Mouse (Mus musculus): Measurements from ENCODE around the gene Trip10. TPM values are rescaled to one million over a fixed set of nuclear protein-coding genes. Genes with fewer than 3 reads are reported as not detected.
A peak's percentile ranks its signal among the peaks of the same experiment; 100 is the strongest.
"Not testable (repeated sequence)": the region's sequence is repeated elsewhere in the genome, so short reads cannot be mapped to it uniquely, and the experiment has no call there.

The Trip10 gene
- polyA plus RNA-seq, 1 experiment from 2014 or later: 12.4 TPM

DNA sequence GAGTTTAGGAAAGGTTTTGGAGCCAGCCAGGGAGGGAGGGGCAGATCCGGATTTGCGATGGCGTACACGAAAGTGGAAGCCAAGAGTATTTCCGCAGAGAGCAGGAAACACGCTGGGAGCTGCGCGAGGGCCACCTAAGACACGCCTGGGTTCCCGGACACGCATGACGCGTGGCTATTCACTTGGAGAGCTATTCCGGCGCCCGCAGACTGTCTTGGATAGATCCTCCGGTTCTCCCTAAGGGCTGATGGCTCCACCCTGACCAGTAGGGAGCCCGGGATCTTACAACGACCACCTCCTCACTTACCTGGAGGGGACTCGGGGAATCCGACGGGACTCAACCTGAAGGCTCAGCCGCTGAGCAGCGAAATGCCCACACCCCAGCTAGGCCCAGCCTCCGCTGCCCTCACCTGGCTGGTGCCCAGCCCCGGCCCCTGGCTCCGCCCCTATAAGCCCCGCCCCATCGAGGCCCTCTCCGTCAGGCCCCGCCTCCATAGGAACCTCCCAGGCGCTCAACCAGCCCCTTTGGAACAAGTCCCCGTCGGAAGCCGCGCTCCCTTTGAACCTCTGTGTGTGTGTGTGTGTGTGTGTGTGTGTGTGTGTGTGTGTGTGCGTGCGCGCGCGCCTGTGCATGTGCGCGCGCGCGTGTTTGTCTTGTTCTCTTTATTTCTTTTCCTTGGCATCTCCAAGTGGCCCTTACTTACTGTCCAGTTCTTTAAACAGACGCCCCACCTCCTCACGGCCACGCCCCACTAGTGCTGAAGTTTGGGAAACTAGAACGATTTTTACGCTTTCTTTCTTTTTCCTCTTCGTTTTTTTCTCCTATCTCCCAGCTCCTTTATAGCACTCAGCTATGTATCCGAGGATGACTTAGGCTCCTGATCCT is 26.1 kb downstream of the Trip10 start:
- under 1% methylated on average over 52 of the region's 53 CpGs for WGBS

GRCm38 (mm10) chr17:57275997-57276351 is 26.7 kb downstream of the Trip10 start:
- Histone ChIP-seq H3K27ac (replicated peaks) (no peak overlapping the region), H3K4me3 (peak overlapping the region; percentile 52), H3K27me3 (peaks cover 14% of the 10 kb centered on the region; the same call in 1 of the 2 replicates), H3K9ac (replicated peaks) (peak overlapping the region; percentile 45), H3K36me3 (no peaks in the 10 kb centered on the region), H3K4me2 (replicated peaks) (peak overlapping the region; percentile 69), H3K4me1 (peaks cover 17% of the 10 kb centered on the region), H3K9me3 (no peaks in the 10 kb centered on the region)
- ATAC-seq (replicated peaks): peak; percentile 24; the same call in 1 of the 2 replicates
- 3% methylated on average over 13 of the region's 13 CpGs for WGBS

More for the DNA sequence above, 26.1 kb downstream of the Trip10 start:
- ATAC-seq (replicated peaks): peak; percentile 62
- H3K4me3 ChIP-seq: peak overlapping the region; percentile 52
- no peaks in the 10 kb centered on the region for H3K36me3 ChIP-seq
- H3K27ac ChIP-seq (replicated peaks): no peak overlapping the region
- peak overlapping the region; percentile 45 for H3K9ac ChIP-seq (replicated peaks)
- H3K4me1 ChIP-seq: peaks cover 17% of the 10 kb centered on the region
- H3K4me2 ChIP-seq (replicated peaks): peak overlapping the region; percentile 69
- H3K27me3 ChIP-seq: peaks cover 15% of the 10 kb centered on the region; the same call in 1 of the 2 replicates
- no peaks in the 10 kb centered on the region for H3K9me3 ChIP-seq

- H3K4me2 ChIP-seq (replicated peaks): peak overlapping the region; percentile 69
- peak overlapping the region; percentile 45 for H3K9ac ChIP-seq (replicated peaks)
- peaks cover 17% of the 10 kb centered on the region for H3K4me1 ChIP-seq
- H3K36me3 ChIP-seq: no peaks in the 10 kb centered on the region
- H3K4me3 ChIP-seq: peak overlapping the region; percentile 52
- H3K27me3 ChIP-seq: peaks cover 12% of the 10 kb centered on the region; the same call in 1 of the 2 replicates
- H3K9me3 ChIP-seq: no peaks in the 10 kb centered on the region
- H3K27ac ChIP-seq (replicated peaks): no peak overlapping the region
- WGBS: 0% methylated on average over 20 of the region's 20 CpGs
- peak; percentile 77 for ATAC-seq (replicated peaks)
Measured at GRCm38 (mm10) chr17:57276634-57277121, 27.4 kb downstream of the Trip10 start.

DNA sequence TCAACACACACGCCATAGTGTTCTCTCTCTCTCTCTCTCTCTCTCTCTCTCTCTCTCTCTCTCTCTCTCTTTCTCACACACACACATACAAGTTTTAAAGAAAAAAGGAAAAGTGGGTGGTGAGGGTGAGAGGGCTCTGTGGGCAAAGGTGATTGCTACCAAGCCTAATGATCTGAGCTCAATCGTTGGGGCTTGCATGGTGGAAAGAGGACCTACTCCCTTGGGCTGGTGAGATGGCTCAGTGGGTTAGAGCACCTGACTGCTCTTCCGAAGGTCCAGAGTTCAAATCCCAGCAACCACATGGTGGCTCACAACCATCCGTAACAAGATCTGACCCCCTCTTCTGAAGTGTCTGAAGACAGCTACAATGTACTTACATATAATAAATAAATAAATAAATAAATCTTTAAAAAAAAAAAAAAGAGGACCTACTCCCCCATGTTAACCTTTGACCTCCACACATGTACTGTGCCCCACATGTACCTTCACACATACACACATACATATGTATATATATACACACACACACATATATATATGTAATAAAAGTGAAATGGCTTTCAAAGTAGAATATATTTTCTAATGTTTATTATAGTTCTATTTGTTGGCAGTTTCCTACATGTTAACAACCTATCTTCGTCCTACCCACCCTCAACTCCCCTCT is 28.5 kb downstream of the Trip10 start:
- not testable (repeated sequence) for H3K9ac ChIP-seq (replicated peaks); ATAC-seq (replicated peaks); H3K4me2 ChIP-seq (replicated peaks); H3K4me3 ChIP-seq; H3K9me3 ChIP-seq; H3K36me3 ChIP-seq; H3K27ac ChIP-seq (replicated peaks)
- H3K27me3 ChIP-seq: peaks cover 12% of the 10 kb centered on the region; the same call in 1 of the 2 replicates
- H3K4me1 ChIP-seq: peaks cover 17% of the 10 kb centered on the region
- 85% methylated on average over 5 of the region's 5 CpGs for WGBS

GRCm38 (mm10) chr17:57278537-57278936 is 29.3 kb downstream of the Trip10 start:
- Histone ChIP-seq H3K4me3 (no peak overlapping the region), H3K9ac (replicated peaks) (no peak overlapping the region), H3K4me1 (peaks cover 17% of the 10 kb centered on the region), H3K4me2 (replicated peaks) (no peak overlapping the region), H3K27ac (replicated peaks) (no peak overlapping the region), H3K27me3 (peaks cover 12% of the 10 kb centered on the region; the same call in 1 of the 2 replicates), H3K36me3 (no peaks in the 10 kb centered on the region), H3K9me3 (no peaks in the 10 kb centered on the region)
- ATAC-seq (replicated peaks): no peak
- 87% methylated on average over 2 of the region's 2 CpGs for WGBS

GRCm38 (mm10) chr17:57278943-57279590 is 29.8 kb downstream of the Trip10 start, which contains the start of gene Vav1:
Gene Vav1 (plus strand): TSS chr17:57279100.
- H3K4me1 ChIP-seq: peaks cover 17% of the 10 kb centered on the region
- no peak within 1 kb of the TSS for H3K4me2 ChIP-seq (replicated peaks)
- no peaks in the 10 kb centered on the region for H3K36me3 ChIP-seq
- H3K4me3 ChIP-seq: no peak within 1 kb of the TSS
- no peaks in the 10 kb centered on the region for H3K9me3 ChIP-seq
- H3K27ac ChIP-seq (replicated peaks): no peak within 1 kb of the TSS
- ATAC-seq (replicated peaks): no peak
- WGBS: 74% methylated on average over 26 of the region's 26 CpGs
- no peak within 1 kb of the TSS for H3K9ac ChIP-seq (replicated peaks)
- H3K27me3 ChIP-seq: peaks cover 9% of the 10 kb centered on the region; the same call in 1 of the 2 replicates

DNA sequence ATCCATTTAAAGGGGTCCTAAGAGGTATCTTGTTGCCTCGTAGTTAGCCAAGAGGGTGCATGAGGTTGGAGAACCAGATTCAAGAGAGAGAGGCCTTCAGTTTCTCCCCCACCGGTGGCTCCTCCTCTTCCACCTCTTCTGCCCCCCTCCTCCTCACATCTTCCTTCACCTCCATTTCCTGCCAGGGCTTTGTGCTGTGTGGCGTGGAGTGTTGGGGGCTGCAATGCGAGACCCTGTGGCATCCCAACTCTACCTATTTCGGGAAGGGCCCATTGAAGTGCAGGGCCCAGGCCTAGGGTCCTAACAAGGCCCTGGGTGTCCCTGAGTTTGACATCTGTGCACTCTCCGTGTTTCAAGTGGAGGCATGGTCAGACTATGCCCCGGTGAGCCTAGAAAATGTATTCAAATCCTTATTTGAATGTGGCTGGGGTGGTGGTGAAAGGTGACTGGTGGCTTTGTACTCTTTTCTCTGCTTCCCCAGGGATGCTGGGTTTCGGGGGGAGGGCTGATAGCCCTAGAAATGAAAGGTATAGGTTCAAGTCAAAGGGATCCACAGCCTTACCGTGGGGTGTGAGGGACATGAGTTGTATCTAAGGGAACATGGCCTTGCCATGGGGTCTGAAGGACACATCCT is 30.5 kb downstream of the Trip10 start:
- Histone ChIP-seq H3K9me3 (no peaks in the 10 kb centered on the region), H3K4me2 (replicated peaks) (no peak overlapping the region), H3K4me1 (peaks cover 17% of the 10 kb centered on the region), H3K27ac (replicated peaks) (no peak overlapping the region), H3K9ac (replicated peaks) (no peak overlapping the region), H3K36me3 (no peaks in the 10 kb centered on the region), H3K27me3 (peaks cover 6% of the 10 kb centered on the region; the same call in 1 of the 2 replicates), H3K4me3 (no peak overlapping the region)
- 62% methylated on average over 9 of the region's 9 CpGs for WGBS
- no peak for ATAC-seq (replicated peaks)

DNA sequence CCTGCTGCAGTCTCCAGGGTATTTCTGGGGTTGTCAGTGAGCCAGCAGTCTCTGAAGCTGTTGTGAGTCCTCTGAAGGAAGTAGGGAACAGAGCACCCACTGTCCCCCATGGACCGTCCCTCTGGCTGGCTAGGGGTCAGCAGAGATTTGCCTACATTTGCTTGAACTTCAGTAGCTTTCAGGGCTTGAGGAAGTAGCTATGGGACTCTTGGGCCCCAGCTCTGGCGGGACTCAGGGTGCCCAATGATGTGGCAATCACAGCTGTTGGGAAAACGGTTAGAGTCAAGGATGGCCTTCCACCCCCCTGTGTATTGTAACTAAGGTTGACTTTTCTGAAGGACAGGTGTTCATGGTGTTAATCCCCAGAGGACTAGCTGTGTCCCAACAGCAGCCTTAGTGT is 31.2 kb downstream of the Trip10 start:
- Histone ChIP-seq H3K27ac (replicated peaks) (no peak overlapping the region), H3K27me3 (no peaks in the 10 kb centered on the region; the same call in 1 of the 2 replicates), H3K36me3 (no peaks in the 10 kb centered on the region), H3K4me1 (peaks cover 12% of the 10 kb centered on the region), H3K9me3 (no peaks in the 10 kb centered on the region), H3K4me2 (replicated peaks) (no peak overlapping the region), H3K9ac (replicated peaks) (no peak overlapping the region), H3K4me3 (no peak overlapping the region)
- ATAC-seq (replicated peaks): no peak
- 79% methylated on average over 3 of the region's 3 CpGs for WGBS

DNA sequence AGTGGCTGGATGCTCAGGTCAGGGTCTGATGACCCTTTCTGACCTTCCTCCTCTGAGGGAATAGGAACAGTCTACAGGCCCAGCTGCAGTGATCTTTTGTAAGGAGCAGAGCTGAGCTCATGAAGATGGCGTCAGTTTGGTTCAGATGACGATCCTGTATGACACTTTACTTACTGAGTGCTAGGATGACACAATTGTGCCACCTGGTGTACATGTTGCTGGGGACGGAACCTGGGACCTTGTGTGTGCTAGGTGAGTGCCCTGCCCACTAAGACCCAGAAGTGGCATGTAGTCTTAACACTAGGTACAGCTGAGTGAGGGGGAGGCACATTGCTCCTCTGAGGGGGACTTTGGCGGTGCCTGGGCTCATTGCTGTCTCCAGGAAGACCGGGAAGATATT is 34.7 kb downstream of the Trip10 start:
- no peak overlapping the region for H3K27ac ChIP-seq (replicated peaks)
- H3K27me3 ChIP-seq: no peaks in the 10 kb centered on the region
- H3K9me3 ChIP-seq: no peaks in the 10 kb centered on the region
- H3K4me3 ChIP-seq: no peak overlapping the region
- 83% methylated on average over 5 of the region's 5 CpGs for WGBS
- H3K4me1 ChIP-seq: no peaks in the 10 kb centered on the region
- H3K36me3 ChIP-seq: no peaks in the 10 kb centered on the region
- no peak overlapping the region for H3K4me2 ChIP-seq (replicated peaks)
- no peak overlapping the region for H3K9ac ChIP-seq (replicated peaks)
- no peak for ATAC-seq (replicated peaks)

GRCm38 (mm10) chr17:57285077-57285476 is 35.8 kb downstream of the Trip10 start:
- Histone ChIP-seq H3K9ac (replicated peaks) (no peak overlapping the region), H3K27ac (replicated peaks) (no peak overlapping the region), H3K4me1 (no peaks in the 10 kb centered on the region), H3K4me2 (replicated peaks) (no peak overlapping the region), H3K9me3 (no peaks in the 10 kb centered on the region), H3K27me3 (no peaks in the 10 kb centered on the region), H3K36me3 (no peaks in the 10 kb centered on the region), H3K4me3 (no peak overlapping the region)
- ATAC-seq (replicated peaks): no peak
- WGBS: 75% methylated on average over 2 of the region's 2 CpGs

- no peaks in the 10 kb centered on the region for H3K27me3 ChIP-seq
- no peak overlapping the region for H3K4me2 ChIP-seq (replicated peaks)
- H3K27ac ChIP-seq (replicated peaks): no peak overlapping the region
- H3K9ac ChIP-seq (replicated peaks): no peak overlapping the region
- H3K9me3 ChIP-seq: no peaks in the 10 kb centered on the region
- H3K36me3 ChIP-seq: no peaks in the 10 kb centered on the region
- no peak overlapping the region for H3K4me3 ChIP-seq
- WGBS: 80% methylated on average over 8 of the region's 8 CpGs
- no peaks in the 10 kb centered on the region for H3K4me1 ChIP-seq
- no peak for ATAC-seq (replicated peaks)
Measured at GRCm38 (mm10) chr17:57286718-57287355, 37.6 kb downstream of the Trip10 start.

Data from forebrain, embryonic 15.5 days (tissue).